Mouse (Mus musculus) cerebellum, adult 2 months (tissue): Measurements from ENCODE around the gene Mgat2. TPM values are rescaled to one million over a fixed set of nuclear protein-coding genes. Genes with fewer than 3 reads are reported as not detected.

ENCODE experiments used
- DNase-seq, 2 experiments: peaks; one replicate each; pipeline ENCODE4 v3.0.0; 2021
- H3K27ac ChIP-seq: fragments of 200-500 bp; 2 replicates; pipeline ENCODE4 v1.5.1; 2012; ENCODE audit warnings: low read length, control low read depth, inconsistent platforms; ENCODE audit not compliant: insufficient read depth
- H3K27me3 ChIP-seq: fragments of 200-500 bp; 2 replicates; pipeline ENCODE4 v1.6.1; 2012; ENCODE audit warnings: inconsistent platforms, mild to moderate bottlenecking, low read length, moderate library complexity; ENCODE audit not compliant: control insufficient read depth, insufficient read depth
- H3K4me1 ChIP-seq: fragments of 200-500 bp; 2 replicates; pipeline ENCODE4 v1.6.1; 2011; ENCODE audit warnings: low read length; ENCODE audit not compliant: control insufficient read depth, insufficient read depth
- H3K4me3 ChIP-seq: fragments of 200-500 bp; replicated peaks from 2 replicates; pipeline ENCODE3; 2011; ENCODE audit warnings: mild to moderate bottlenecking, low read depth, low read length, control low read depth; ENCODE audit not compliant: insufficient read depth
- CTCF ChIP-seq: fragments of 200-500 bp; IDR thresholded peaks from 2 replicates; pipeline ENCODE4 v1.5.1; 2011; ENCODE audit warnings: low read depth, mild to moderate bottlenecking, control low read depth, low read length, moderate library complexity, borderline replicate concordance; ENCODE audit not compliant: insufficient read depth
- POLR2A ChIP-seq: fragments of 200-500 bp; IDR thresholded peaks from 2 replicates; pipeline ENCODE4 v1.6.1; 2011; ENCODE audit warnings: low read length, control low read depth, borderline replicate concordance; ENCODE audit not compliant: insufficient read depth
- WGBS: fragments of 180-500 bp; shearing (Covaris S2); methylation state at CpG from one replicate; pipeline ENCODE4 v1.1.7; 2018; 5-methylcytosine and 5-hydroxymethylcytosine counted together
- polyA plus RNA-seq: library from polyadenylated mRNA; depleted of rRNA; stranded (reverse); fragments of >200 nt; gene quantifications from 2 replicates; pipeline ENCODE4 v1.2.3, GENCODE M21; 2012

The Mgat2 gene
- polyA plus RNA-seq, 1 experiment: 15.9 TPM

DNA sequence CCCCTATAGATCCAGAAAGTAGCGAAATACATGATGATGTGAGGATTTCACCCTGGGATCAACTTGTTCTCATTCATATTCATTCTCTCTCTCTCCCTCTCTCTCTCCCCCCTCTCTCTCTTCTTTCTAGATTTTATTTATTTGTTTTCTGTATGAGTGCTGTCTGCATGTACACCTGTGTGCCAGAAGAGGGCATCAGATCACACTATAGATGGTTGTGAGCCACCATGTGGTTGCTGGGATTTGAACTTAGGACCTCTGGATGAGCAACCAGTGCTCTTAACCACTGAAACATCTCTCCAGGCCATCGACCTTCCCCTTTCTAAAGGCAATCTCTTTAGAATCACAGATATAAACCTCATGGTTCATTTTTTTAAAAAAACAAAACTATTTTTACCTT lies 24.6 kb downstream of the Mgat2 start:
- Histone ChIP-seq H3K4me1 (no peaks in the 10 kb centered on the region), H3K4me3 (no peak overlapping the region), H3K27me3 (no peaks in the 10 kb centered on the region), H3K27ac (no peak overlapping the region)
- no peak for DNase-seq
- 93% methylated on average over 2 of the region's 2 CpGs for WGBS
- TF ChIP-seq CTCF: no peak
- no peak for TF ChIP-seq POLR2A

DNA sequence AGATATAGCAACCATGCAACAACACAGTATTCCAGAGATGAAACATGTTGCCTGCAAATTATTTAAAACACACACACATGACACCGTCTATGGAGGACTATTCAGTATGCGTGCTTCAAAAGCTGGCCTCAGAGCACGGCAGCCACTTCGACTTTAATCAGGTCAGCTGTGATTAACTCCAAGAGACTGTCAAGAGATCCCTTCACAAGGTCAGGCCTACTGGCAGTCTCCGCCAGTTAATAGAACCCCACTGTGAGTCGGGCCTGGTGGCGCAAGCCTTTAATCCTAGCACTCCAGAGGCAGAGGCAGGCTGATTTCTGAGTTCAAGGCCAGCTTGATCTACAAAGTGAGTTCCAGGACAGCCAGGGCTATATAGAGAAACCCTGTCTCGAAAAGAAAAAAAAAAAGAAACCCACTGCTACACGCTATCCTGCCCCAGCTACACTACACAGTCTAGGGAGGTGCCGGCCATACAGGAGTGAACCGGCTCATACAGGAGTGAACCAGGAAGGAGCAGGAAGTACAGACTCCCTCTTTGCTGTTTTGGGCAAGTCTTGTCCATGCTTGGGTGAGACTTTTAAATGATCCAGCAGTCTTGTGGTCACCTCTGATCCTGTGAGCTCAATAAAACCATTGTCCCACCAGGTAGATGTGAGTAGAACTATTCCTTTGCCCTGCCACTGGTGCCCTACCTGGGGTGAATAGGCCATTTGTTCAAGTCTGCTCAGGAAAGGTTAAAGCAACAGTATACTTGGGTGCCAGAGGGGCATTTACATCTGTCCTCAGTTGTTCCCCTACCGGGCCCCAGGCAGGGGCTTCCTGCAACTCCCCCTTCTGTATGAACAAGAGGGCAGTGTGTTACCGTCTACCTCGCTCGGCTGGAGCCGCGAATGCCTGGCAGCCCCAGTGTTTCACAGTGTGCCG lies 26.4 kb downstream of the Mgat2 start:
- TF ChIP-seq CTCF (no peak), POLR2A (no peak)
- H3K27ac ChIP-seq: no peak overlapping the region
- no peaks in the 10 kb centered on the region for H3K27me3 ChIP-seq
- no peak for DNase-seq
- no peak overlapping the region for H3K4me3 ChIP-seq
- WGBS: 82% methylated on average over 18 of the region's 18 CpGs
- no peaks in the 10 kb centered on the region for H3K4me1 ChIP-seq

DNA sequence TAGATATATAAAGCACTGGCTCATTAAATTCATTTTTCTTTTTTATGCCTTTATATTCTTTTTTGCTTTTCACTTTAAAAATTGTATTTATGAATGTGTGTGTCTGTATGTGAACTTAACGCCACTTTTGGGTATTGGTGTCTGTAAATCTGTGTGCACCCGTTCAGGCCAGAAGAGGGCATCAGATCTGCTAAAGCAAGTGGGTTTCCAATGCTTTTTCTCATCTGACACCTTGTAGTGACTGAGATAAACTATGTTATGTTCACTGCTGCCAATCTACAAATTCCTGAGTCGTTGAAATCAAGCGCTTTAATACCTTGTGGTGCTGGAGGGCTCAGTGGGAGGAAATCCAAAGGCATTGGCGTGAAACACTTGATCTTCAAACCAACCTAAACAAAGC lies 27.1 kb downstream of the Mgat2 start:
- H3K27ac ChIP-seq: no peak overlapping the region
- H3K4me1 ChIP-seq: no peaks in the 10 kb centered on the region
- DNase-seq: no peak
- H3K4me3 ChIP-seq: no peak overlapping the region
- no peaks in the 10 kb centered on the region for H3K27me3 ChIP-seq
- 77% methylated on average over 5 of the region's 5 CpGs for WGBS
- TF ChIP-seq POLR2A (no peak), CTCF (no peak)

GRCm38 (mm10) chr12:69213186-69213777 lies 29.3 kb downstream of the Mgat2 start:
- H3K4me3 ChIP-seq: no peak overlapping the region
- H3K27ac ChIP-seq: no peak overlapping the region
- no peak for DNase-seq
- TF ChIP-seq POLR2A: no peak
- TF ChIP-seq CTCF: no peak
- WGBS: 95% methylated on average over 13 of the region's 13 CpGs
- no peaks in the 10 kb centered on the region for H3K4me1 ChIP-seq
- H3K27me3 ChIP-seq: no peaks in the 10 kb centered on the region

GRCm38 (mm10) chr12:69214393-69214792 lies 30.4 kb downstream of the Mgat2 start:
- Histone ChIP-seq H3K4me3 (no peak overlapping the region), H3K4me1 (no peaks in the 10 kb centered on the region), H3K27me3 (no peaks in the 10 kb centered on the region), H3K27ac (no peak overlapping the region)
- no peak for DNase-seq
- WGBS: 93% methylated on average over 7 of the region's 7 CpGs
- TF ChIP-seq POLR2A (no peak), CTCF (no peak)

GRCm38 (mm10) chr12:69215000-69215785 lies 31.2 kb downstream of the Mgat2 start:
- Histone ChIP-seq H3K4me3 (no peak overlapping the region), H3K27ac (no peak overlapping the region), H3K27me3 (no peaks in the 10 kb centered on the region), H3K4me1 (no peaks in the 10 kb centered on the region)
- no peak for DNase-seq
- no peak for TF ChIP-seq CTCF
- no peak for TF ChIP-seq POLR2A
- WGBS: 68% methylated on average over 3 of the region's 3 CpGs

GRCm38 (mm10) chr12:69216587-69216986 lies 32.6 kb downstream of the Mgat2 start:
- TF ChIP-seq POLR2A (no peak), CTCF (no peak)
- no peak for DNase-seq
- 82% methylated on average over 7 of the region's 7 CpGs for WGBS
- Histone ChIP-seq H3K27me3 (no peaks in the 10 kb centered on the region), H3K4me1 (no peaks in the 10 kb centered on the region), H3K4me3 (no peak overlapping the region), H3K27ac (no peak overlapping the region)
